Mouse (Mus musculus): ENCODE data around the gene Ermap. TPM values are rescaled to one million over a fixed set of nuclear protein-coding genes. Genes with fewer than 3 reads are reported as not detected.
A peak's percentile ranks its signal among the peaks of the same experiment; 100 is the strongest.

Ermap gene
- total RNA-seq, 2 experiments from 2014 or later: 0.28 to 0.32 TPM

DNA sequence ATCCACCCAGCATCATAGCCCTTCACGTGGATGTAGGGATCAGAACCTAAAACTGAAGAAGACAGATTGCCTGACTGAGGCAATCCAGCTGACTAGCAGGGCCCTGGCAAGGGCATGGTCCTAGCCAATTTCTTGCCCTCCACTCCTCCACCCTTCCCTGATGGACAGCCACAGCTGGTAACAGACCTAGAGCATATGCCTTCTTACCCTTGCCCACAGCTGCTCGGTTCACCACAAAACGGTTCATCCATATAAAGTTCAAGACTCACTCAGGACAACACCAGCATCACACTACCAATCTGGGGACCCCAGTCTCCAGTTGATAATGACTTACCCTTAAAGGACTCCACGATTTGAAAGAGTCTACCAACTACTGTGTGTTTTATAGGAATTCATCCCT is 4.0 kb downstream of the Ermap start:
- DNase-seq: no peak

DNA sequence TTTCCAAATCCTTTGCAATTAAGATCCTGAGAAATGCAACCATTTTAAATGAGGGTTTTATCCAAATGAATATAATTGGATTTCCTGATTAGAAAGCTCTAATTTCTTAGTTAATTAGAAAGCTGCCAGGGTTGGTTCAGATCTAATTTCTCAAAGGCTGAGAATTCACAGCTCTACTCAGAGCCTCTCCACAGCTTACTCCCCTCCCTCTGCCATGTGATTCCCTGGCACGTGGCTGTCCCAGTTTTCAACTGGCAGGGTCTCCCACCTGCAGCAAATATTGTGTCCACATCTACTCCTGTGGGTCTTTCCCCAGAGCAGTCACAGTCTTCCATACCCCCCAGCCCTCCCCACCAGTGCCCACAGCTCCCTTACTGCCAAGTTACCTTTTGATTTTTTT is 6.3 kb downstream of the Ermap start:
- DNase-seq: no peak

DNA sequence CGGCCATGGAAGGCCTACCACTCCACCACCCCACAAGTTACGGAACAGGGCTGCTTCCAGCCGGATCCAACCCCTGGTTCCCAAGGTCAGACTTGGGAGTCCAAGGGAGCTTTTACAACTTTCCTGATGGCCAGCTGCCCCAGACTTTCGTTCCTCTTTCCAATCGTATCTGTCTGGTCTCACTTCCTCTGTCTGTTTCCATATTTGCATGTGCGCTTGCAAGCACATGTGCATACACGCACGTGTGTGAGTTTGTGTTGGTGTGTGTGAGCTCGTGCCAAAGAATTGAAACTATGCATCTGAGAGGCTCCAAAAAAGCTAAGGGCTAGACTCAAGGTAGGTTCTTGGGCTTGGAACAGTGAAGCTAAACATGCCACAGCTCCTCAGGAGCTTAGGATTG is 8.4 kb downstream of the Ermap start:
- DNase-seq: no peak

DNA sequence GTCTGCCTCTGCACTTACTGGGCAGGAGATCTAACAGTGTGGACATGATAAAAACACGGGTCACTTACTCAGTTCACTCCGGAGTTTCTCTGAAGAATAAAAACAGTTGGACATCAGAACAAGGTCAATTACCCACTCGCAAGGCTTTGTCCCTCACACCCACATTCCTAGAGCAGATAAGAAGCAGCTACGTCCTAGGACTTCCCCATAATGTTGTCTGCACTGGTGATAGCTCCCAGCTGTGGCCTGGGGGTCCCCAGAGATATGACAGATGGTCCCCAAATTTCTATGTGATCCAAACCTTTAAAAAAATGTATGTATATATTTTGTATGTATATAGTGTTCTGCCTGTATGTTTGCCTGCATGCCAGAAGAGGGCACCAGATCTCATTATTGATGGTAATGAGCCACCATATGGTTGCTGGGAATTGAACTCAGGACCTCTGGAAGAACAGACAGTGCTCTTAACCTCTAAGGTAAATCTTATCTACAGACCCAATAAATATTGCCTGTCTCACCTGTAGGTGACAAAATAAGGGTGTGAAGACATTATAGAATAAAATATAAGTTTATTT is 9.6 kb downstream of the Ermap start:
- no peak for DNase-seq

DNA sequence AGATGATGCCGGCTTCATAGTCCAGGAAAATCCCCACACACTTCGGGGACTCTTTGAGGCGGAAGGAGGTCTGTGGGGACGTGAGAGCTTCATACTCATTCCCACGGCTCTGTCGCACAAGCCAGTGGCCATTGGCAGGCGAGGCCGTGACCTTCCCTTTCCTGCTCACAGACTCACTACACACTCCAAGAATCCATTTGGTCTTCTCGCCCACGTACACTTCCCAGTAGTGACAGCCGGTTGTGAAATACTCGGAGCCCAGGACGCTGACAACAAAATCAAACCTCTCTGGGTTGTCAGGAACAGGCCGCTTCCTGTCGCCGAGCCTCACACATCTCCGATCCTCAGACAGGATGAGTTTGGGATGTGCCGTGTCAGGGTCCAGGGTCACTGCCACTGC is 11.5 kb downstream of the Ermap start:
- DNase-seq: no peak

DNA sequence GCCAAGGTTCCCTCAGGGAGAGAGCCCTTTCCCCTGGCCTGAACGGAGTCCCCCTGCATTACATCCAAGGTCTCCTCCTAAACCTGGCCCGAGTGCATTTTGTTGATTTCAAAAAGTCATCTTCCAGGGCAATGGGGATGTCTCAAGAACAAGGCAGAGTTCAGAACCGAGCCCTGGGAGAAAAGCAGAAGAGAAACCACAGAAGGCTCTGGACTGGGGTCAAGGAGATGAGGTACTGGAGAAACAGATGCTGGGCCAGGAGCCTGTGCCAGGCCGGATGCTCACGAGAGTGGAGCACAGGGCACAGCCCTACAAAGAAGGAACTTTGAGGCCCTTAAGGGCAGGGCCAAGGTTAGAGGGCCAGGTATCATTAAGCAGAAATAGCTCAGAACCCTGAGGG is 12.1 kb downstream of the Ermap start:
- peak in 1 of 2 experiments; percentile 16 for DNase-seq

DNA sequence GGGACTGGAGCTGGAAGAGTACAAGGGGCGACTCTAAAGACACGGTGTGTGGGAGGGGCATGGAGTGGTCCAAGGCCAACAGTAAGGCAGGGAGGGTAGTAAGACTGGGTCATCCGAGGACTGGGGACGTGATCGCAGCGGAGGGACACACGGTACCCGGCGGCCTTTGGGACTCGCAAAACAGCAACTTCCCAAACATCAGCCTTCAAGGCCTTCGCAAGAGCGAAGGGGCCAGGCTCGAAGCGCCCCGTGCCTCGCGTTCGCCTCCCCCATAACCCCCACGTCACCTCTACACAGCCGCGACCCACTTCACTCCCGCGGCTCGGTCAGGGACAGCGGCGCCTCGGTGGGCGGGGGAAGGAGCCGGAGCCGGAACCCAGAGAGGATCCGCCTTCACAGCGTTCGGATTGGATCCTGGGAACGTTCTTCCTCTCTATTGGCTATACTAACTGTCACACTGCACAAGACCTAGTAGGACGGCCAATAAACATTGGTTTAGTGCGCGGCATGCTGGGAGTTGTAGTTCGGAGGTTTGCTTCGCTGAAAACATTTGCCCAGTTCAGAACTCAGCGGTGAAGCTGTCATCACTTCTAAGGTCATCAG is 15.9 kb downstream of the Ermap start, which contains the start of gene Zfp691:
Gene Zfp691 (minus strand): TSS at position 345 of the 603 bp plus-strand sequence.
- DNase-seq: peak; percentile 92

DNA sequence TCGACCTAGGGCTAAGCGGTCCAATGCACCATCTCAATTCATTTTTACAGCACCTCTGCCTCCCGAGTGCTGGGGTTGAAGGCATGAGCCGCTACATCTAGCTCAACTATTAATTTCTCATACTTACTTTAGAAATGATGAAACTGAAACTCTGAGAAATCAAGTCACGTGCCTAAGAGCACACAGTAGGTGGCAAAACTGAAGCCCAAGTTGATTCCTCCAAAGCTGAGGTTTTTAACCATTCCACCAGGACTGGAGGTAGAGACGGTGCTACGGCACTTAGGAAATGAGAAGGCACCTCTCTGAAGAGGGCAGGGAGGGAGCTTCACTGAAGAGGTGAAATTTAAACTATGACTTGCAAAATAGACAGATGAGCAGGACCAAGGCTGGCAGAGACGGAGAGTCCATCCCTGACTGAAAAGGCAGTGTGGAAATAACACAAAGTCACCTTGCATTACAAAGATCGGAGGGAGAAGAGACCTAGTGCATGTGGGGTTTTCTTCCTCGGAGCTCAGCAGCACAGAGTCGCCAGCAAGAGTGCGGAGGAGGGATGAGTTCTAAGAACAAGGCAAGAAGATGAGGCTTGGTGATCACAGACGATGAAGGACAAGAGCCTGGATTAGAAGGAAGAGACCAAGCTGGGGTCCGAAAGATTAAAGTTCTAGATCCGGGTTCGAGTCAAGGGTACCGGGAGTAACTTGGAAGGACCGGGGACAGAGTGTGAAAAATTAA is 16.7 kb downstream of the Ermap start:
- DNase-seq: no peak

DNA sequence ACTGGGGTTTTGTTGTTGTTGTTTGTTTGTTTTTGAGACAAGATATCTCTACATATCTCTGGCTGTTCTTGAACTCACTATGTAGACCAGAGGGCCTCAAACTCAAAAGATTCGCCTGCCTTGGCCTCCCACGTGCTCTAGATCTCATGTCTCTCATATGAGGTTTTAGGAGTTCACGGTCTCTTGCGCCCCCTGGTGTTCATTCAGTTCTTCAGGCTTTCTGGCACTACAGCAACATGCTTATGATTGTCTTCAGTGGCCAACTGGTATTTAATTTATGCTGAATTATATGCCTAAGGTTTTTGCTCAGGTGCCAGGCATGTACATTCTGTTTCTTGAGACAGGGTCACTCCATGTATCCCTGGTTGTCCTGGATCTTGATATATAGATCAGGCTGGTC is 22.1 kb downstream of the Ermap start:
- peak; percentile 69 to 76 for DNase-seq

DNA sequence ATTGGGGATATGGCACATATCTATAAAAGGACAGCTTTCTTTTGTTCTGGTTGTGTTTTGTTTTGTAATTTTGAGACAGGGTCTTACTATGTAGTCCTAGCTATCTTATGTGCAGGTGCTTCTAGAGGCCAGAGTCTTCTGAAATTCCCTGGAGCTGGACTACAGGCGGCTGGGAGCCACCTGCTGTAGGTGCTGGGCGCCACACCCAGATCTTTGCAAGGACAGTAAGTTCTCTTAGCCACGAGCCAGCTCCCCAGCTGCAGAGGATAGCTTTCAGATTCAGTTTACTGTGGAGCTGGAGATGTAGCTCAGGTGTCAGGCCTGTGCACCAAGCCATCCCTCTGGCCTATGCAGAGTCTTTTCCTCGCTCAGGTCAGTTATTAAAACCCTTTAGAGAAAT is 22.7 kb downstream of the Ermap start:
- no peak for DNase-seq

DNA sequence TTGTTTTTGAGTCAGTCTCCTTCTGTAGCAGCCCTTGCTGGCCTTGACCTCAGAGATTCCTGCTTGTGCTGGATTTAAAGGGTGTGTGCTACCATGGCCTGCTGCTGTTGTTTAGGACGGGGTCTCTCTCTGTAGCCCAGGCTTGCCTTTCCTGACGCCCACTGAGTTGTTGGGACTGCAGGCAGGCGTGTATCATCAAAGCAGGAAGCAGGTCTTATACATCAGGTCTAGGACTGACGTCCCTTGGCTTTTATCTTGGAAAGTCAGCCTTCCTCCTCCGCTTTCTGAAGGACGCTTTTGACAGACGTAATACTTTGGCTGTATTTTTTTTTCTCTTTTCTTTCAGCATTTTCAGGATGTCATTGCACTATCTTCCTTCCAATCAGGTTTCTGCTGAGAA is 23.9 kb downstream of the Ermap start:
- no peak for DNase-seq

DNA sequence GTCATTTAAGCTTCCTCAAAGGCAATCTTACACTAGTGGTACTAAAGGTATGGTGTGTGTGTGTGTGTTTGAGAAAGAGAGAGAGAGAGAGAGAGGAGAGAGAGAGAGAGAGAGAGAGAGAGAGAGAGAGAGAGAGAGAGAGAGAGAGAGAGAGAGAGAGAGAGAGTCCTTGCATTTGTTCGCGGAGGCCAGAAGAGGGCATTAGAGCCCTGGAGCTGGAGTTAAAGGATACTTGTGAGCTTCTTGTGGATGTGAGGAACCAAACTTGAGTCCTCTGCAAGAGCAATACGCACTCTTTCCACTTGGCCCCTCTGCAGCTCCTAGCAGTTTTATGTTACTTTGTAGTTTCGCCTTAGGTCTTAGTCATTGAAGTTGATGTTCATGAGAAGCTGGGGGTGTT is 26.8 kb downstream of the Ermap start:
- no peak for DNase-seq

DNA sequence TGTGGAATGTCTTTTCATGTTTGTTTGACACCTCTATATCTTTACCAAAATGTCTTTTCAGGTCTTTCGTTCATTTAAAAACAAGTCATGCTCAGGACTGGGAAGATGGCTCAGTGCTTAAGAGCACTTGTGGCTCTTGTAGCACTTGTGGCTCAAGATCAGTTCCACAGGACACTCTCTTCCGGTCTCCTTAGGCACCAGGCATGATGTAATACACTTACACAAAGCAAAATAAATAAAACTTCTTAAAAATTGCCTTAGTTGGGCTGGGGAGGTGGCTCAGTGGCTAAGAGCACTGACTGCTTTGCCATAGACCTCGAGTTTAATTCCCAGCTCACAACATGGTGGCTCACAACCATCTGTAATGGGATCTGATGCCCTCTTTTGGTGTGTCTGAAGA is 28.5 kb downstream of the Ermap start:
- DNase-seq: no peak

DNA sequence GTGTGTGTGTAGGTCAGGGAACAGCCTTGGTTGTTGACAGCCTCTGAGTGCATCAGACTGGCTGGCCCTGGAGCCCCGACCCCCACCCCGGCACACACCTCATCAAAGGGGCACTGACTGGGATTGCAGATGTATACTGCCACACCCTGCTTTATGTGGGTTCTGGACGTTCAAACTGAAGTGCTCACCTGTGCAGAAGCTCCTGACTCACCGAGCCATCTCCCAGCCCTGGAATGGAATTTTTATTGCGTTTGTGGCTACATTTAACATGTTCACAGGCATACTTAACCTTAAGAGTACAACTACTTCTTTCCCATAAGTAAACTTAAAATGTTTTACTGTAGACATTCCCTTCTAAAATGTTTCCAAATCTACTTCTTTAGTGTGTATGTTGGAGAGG is 31.9 kb downstream of the Ermap start:
- no peak for DNase-seq

DNA sequence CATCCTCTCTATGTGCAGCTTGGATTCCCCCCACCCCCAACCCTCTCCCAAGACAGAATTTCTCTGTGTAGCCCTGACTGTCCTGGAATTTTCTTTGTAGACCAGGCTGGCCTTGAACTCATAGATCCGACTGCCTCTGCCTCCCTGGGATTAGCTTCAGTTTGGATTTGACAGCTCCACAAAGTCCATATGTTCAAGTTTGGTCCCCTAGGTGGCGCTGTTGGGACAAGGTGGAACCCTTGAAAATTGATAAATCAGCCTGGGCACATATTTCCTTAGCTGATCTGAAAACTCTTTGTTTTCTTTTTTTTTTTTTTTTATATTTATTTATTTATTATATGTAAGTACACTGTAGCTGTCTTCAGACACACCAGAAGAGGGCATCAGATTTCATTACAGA is 32.6 kb downstream of the Ermap start:
- peak; percentile 32 to 34 for DNase-seq

DNA sequence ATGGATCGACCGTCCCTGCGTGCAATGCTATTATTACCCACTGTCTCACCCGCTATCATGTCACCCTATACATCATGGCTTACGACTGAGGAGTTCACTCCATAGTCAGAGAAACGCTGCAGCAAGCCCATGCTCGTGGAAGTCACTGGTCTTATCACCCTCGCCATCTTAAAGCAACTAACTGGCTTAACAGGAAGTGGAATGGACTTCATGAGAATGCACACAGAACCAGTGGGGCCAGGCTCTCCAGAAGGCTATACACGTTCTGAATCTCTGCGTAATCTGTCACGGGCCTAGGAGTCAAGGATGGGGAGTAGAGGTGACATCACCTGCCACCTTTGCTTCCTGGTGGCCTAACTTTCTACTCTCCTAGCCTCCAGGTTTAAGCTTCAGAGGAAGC is 41.1 kb downstream of the Ermap start:
- no peak for DNase-seq

DNA sequence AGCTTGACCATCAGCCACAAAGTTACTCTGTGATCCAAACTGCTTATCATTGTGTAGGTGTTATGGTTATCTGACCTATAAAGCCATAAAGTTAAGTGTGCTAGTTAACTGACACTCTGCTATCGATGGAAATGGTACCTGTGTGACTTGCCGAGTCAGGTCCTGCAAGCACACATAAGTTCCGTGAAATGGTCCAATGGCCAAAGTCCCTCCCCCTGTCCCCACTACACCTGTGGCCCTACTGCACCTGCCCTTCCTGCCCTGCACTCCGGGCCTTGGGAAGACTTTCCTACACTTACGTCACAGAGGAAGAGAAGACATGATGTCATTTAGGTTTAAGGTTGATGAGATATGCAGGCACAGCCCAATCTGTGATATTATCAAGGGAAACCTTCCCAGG is 42.5 kb downstream of the Ermap start:
- no peak for DNase-seq

DNA sequence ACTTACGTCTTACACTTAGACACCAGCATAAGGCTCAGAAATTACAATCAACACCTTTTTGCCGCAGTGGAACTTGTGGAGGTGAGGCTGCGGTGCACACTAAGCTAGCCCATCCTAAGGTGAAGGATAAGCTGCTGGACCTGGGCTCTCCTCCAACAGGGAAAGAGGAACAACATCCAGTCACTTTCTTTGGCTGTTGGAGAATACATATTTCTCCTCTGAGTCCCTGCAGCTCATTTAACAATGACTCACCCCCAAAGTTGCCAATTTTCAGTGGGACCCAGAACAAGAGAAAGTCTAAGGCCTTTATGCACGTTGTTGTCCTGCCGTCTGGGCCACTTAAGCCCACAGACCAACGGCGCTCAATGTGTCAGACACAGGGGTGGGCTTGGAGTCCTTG is 43.0 kb downstream of the Ermap start:
- DNase-seq: no peak

DNA sequence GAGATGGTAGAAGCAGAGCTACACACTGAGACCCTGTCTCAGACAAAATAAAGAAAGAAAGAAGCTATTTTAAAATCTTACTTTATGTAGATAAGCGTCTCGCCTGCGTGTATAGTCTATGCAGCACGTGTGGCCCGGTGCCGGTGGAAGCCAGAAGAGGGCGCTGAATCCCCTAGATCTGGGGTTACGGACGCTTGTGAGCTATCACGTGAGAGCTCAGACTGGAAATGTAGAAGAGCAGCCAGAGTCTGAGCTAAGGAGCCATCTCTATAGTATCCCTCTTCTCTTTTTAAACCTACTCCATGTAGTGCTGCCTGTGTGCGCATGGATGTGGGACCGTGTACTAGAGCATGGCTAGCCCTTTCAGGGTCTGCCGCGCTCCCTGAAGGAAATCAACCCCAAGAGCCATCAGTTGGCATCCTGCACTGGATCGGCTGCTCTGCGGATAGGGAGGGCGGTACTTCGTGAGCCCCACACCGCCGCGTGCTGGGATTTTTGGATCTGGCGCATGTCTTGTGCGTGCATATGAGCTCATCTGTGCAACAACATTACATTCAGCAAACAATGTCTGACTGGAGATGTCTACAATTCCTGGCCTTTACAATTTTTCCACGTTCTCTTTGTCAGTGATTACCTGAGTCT is 47.5 kb downstream of the Ermap start:
- peak in 1 of 2 experiments; percentile 23 for DNase-seq

DNA sequence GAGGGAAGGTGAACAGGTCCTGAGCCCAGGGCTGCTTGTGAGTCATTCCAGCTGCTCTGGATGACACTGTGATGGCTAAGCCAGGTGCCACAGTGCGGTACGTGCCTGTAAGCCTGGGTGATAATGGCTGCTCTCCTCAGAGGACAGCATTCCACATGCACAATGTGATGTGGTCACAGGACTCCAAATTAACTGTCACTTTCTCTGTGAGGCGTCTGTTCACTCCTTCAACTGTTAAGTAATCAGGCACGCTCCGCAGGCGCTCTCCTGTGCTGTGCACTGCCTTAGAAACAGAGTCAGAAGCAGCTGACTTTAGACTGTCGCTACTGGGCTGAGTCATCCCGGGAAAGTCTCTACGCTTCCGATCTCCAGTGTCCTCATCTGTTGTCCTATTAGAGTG is 48.6 kb downstream of the Ermap start:
- DNase-seq: no peak

DNA sequence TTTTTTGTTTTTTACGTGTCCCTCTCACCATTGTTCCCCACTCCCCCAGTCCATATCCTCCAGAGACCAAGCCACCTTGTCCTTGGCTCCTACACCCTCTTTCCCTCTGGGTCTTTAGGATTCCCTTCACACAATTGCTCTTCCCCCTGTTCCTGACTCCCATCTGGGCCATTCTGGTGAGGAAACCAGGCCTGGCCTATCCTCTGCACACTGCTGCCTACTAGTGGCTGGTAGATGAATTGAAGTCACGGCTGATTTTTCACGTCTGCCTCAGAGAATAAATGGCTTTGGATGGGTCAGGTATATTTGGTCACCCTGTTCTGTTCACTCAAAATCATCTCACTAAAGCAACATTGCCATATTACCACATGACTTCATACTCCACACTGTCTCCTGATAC is 49.7 kb downstream of the Ermap start:
- no peak for DNase-seq

DNA sequence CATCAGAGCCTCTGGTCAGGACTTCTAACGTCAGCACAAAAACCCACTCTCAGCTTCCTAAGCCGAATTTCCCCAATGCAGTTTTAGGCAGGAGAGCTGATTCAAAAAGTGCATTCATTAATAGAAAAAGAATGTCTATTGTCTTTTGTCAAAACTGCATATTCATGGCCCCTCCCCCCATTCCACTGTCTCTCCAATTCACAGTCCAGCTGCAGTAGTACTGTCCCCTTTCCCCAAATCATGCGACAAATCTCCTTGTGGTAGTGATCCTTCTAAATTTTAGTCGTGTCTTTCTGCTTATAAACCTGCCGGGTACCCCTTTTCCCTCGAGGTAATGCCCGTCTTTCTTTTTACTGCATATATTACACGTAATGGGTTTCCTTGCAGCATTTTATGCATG is 51.0 kb downstream of the Ermap start:
- DNase-seq: no peak

DNA sequence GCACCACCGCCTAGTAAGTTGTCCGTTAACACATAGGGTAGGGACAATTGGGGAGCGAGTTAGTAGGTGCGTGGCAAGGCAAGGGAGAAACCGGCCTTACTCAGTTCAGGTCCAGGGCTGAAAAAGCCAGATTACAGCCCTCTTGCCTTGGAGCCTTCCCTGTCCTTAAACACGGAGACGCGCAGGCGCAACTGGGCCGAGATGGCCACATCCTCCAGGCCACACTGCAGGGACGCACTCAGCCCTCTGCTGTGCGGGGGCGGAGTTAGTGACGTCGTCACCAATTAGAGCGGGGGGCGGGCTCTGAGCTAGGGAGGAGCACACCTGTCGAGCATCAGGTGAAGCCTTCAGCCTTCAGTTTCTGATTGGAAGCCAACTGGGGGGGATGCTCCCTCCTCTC is 51.6 kb downstream of the Ermap start:
- DNase-seq: peak; percentile 47 to 56

DNA sequence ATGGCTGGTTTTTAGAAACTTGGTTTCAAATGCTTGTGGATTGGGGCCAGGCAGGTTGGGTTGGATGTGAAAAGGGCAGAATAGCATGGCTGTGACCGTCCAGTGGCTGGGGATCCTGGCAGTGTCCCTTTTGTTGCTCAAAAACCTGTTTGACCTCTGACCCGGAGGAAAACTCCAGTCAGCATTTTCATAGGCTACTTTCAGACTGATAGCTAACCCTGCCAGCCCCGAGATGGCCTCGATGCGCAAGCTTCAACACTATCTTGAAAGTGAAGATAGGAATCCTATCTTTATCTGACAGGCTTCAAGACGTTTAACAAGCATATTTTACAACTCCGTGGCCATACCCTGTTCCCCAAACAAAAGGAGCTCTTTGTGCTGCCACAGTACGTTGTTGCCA is 52.5 kb downstream of the Ermap start:
- DNase-seq: no peak

All from layer of hippocampus, postnatal 36 days (tissue).